Mouse (Mus musculus) hindbrain, embryonic 10.5 days (tissue): ENCODE measurements at regions not wholly inside any gene's neighbourhood (a gene's known extent, or its start where the extent isn't known, plus 50 kb on each side); places are given as distances from the start of the nearest gene placed in this dataset.

ENCODE experiments used
- DNase-seq: peaks from one replicate; pipeline ENCODE4 v3.0.0-alpha.2; 2017; ENCODE audit warnings: low spot score
- H3K27ac ChIP-seq: fragments of 300-500 bp; sonication (generic); 2 replicates; pipeline ENCODE4 v1.5.1; 2016; ENCODE audit warnings: mild to moderate bottlenecking, moderate library complexity
- H3K27me3 ChIP-seq: fragments of 300-500 bp; sonication (generic); 2 replicates; pipeline ENCODE4 v1.6.1; 2016; ENCODE audit warnings: mild to moderate bottlenecking; ENCODE audit not compliant: poor library complexity, insufficient read depth, severe bottlenecking
- H3K36me3 ChIP-seq: fragments of 300-500 bp; sonication (generic); 2 replicates; pipeline ENCODE4 v1.6.1; 2016; ENCODE audit warnings: mild to moderate bottlenecking, moderate library complexity
- H3K4me1 ChIP-seq: fragments of 300-500 bp; sonication (generic); replicated peaks from 2 replicates; pipeline ENCODE4 v1.6.1; 2016; ENCODE audit warnings: mild to moderate bottlenecking
- H3K4me3 ChIP-seq: fragments of 300-500 bp; sonication (generic); 2 replicates; pipeline ENCODE4 v1.5.1; 2016; ENCODE audit warnings: mild to moderate bottlenecking, moderate library complexity
- H3K9me3 ChIP-seq: fragments of 300-500 bp; sonication (generic); 2 replicates; pipeline ENCODE4 v1.6.1; 2016; ENCODE audit warnings: mild to moderate bottlenecking, moderate library complexity
- WGBS: fragments of 180-500 bp; shearing (Covaris S2); methylation state at CpG from one replicate; pipeline ENCODE4 v1.1.7; 2016; 5-methylcytosine and 5-hydroxymethylcytosine counted together

- H3K36me3 ChIP-seq, result no peaks in the 10 kb centered on the region
- no peaks in the 10 kb centered on the region for H3K27me3 ChIP-seq
- DNase-seq, result peak; percentile 50
- WGBS, result 81% methylated on average over 1 of the region's 1 CpGs
- no peaks in the 10 kb centered on the region for H3K4me1 ChIP-seq
- H3K27ac ChIP-seq, result no peak overlapping the region
- no peaks in the 10 kb centered on the region for H3K9me3 ChIP-seq
- H3K4me3 ChIP-seq, result no peak overlapping the region
These were observed 59.1 kb downstream of the Bmp15 start for GRCm38 (mm10) chrX:6261469-6261868.

- no peaks in the 10 kb centered on the region for H3K9me3 ChIP-seq
- no peaks in the 10 kb centered on the region for H3K36me3 ChIP-seq
- H3K27me3 ChIP-seq, result no peaks in the 10 kb centered on the region
- H3K27ac ChIP-seq, result no peak overlapping the region
- no peak for DNase-seq
- WGBS, result 83% methylated on average over 4 of the region's 4 CpGs
- no peak overlapping the region for H3K4me3 ChIP-seq
- H3K4me1 ChIP-seq, result no peaks in the 10 kb centered on the region
These were observed 62.0 kb downstream of the Bmp15 start for GRCm38 (mm10) chrX:6258523-6258922.

- DNase-seq, result no peak
- Histone ChIP-seq H3K4me3 (no peak overlapping the region), H3K36me3 (no peaks in the 10 kb centered on the region), H3K4me1 (no peaks in the 10 kb centered on the region), H3K27ac (no peak overlapping the region), H3K27me3 (no peaks in the 10 kb centered on the region), H3K9me3 (no peaks in the 10 kb centered on the region)
These were observed 66.5 kb downstream of the Bmp15 start for GRCm38 (mm10) chrX:6254058-6254457.

- no peak for DNase-seq
- H3K4me1 ChIP-seq, result no peaks in the 10 kb centered on the region
- no peak overlapping the region for H3K4me3 ChIP-seq
- H3K27me3 ChIP-seq, result no peaks in the 10 kb centered on the region
- WGBS, result 61% methylated on average over 2 of the region's 2 CpGs
- no peak overlapping the region for H3K27ac ChIP-seq
- no peaks in the 10 kb centered on the region for H3K9me3 ChIP-seq
- H3K36me3 ChIP-seq, result no peaks in the 10 kb centered on the region
These were observed 67.6 kb downstream of the Bmp15 start for GRCm38 (mm10) chrX:6252873-6253272.
